Mouse (Mus musculus) hindbrain, embryonic 10.5 days (tissue): ENCODE measurements around the gene Ttc7b. TPM values are rescaled to one million over a fixed set of nuclear protein-coding genes. Genes with fewer than 3 reads are reported as not detected.

Experiments used
- DNase-seq: peaks from one replicate; pipeline ENCODE4 v3.0.0-alpha.2; 2017; ENCODE audit warnings: low spot score
- H3K27ac ChIP-seq: fragments of 300-500 bp; sonication (generic); 2 replicates; pipeline ENCODE4 v1.5.1; 2016; ENCODE audit warnings: mild to moderate bottlenecking, moderate library complexity
- H3K27me3 ChIP-seq: fragments of 300-500 bp; sonication (generic); 2 replicates; pipeline ENCODE4 v1.6.1; 2016; ENCODE audit warnings: mild to moderate bottlenecking; ENCODE audit not compliant: poor library complexity, insufficient read depth, severe bottlenecking
- H3K36me3 ChIP-seq: fragments of 300-500 bp; sonication (generic); 2 replicates; pipeline ENCODE4 v1.6.1; 2016; ENCODE audit warnings: mild to moderate bottlenecking, moderate library complexity
- H3K4me1 ChIP-seq: fragments of 300-500 bp; sonication (generic); replicated peaks from 2 replicates; pipeline ENCODE4 v1.6.1; 2016; ENCODE audit warnings: mild to moderate bottlenecking
- H3K4me3 ChIP-seq: fragments of 300-500 bp; sonication (generic); 2 replicates; pipeline ENCODE4 v1.5.1; 2016; ENCODE audit warnings: mild to moderate bottlenecking, moderate library complexity
- H3K9me3 ChIP-seq: fragments of 300-500 bp; sonication (generic); 2 replicates; pipeline ENCODE4 v1.6.1; 2016; ENCODE audit warnings: mild to moderate bottlenecking, moderate library complexity
- WGBS: fragments of 180-500 bp; shearing (Covaris S2); methylation state at CpG from one replicate; pipeline ENCODE4 v1.1.7; 2016; 5-methylcytosine and 5-hydroxymethylcytosine counted together
- polyA plus RNA-seq: library from polyadenylated mRNA; unstranded; fragments of >200 nt; fragmentation: Nextera tagmentation; extraction: Ambion mirVana; gene quantifications from 2 replicates; pipeline ENCODE4 v1.2.1, GENCODE M21; 2016

The Ttc7b gene
- polyA plus RNA-seq, 1 experiment from 2014 or later: 5.6 TPM

DNA sequence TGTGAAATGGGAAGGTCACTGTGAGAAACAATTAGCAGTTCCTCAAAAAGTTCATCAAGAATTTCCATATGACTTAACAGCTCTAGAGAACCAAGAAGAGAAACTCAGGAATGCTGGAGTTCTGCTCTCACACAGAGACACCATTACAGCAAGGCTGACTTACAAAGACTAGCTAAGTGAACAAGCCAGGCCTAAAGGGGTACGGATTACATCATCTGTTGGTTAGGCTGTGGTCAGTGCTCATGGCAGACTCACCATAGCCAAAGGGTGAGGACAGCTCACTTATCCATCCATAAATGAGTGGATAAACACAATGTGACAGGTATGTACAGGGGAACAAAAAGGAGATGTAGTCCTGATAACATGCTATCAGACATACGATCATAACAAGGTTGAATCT lies 123.8 kb downstream of the Ttc7b start:
- H3K9me3 ChIP-seq: peaks cover 3% of the 10 kb centered on the region; the same call in 1 of the 2 replicates
- H3K4me1 ChIP-seq: peaks cover 13% of the 10 kb centered on the region

DNA sequence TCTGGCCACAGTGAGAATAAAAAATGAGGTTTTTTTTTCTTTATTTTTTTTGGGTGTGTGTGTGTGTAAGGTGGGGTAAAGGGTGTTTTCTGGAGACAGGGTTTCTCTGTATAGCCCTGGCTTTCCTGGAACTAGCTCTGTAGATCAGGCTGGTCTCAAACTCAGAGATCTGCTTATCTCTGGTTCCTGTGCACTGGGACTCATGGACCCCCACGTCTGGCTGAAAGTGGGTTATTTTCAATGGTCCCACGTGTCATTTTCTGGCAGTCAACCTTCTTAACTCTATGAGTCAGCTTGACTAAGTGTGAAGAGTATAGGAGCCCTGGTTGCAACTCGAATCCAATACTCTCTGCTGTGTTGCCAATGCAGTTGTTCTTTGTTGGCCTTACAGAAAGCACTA lies 127.1 kb downstream of the Ttc7b start:
- Histone ChIP-seq H3K27me3 (no peaks in the 10 kb centered on the region), H3K4me3 (no peak overlapping the region), H3K36me3 (peaks cover 44% of the 10 kb centered on the region), H3K9me3 (peaks cover 3% of the 10 kb centered on the region; the same call in 1 of the 2 replicates), H3K27ac (no peak overlapping the region), H3K4me1 (peaks cover 16% of the 10 kb centered on the region)
- 88% methylated on average over 3 of the region's 3 CpGs for WGBS
- no peak for DNase-seq

More for the DNA sequence above, 123.8 kb downstream of the Ttc7b start:
- Histone ChIP-seq H3K4me3 (no peak overlapping the region), H3K27me3 (no peaks in the 10 kb centered on the region), H3K36me3 (peaks cover 55% of the 10 kb centered on the region), H3K27ac (no peak overlapping the region)
- 90% methylated on average over 2 of the region's 2 CpGs for WGBS
- DNase-seq: no peak

DNA sequence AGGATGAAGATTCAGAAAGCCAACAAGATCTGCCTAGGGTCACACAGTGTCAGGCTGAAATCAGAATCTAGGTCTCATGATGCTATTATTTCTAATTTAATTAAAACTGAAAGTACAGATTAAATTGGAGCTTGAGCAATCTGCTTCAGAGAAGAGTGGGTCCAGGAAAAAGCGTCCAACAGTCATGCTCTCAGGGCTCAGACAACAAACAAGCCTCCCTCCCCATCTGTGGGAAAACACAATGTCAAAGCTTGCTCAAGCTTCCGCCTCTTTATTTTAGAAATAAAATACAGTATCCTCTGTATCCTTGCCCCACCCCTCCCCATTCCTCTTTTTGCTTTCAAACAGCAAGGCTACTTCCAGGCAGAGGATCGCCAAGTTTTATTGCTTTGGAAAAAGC lies 127.5 kb downstream of the Ttc7b start:
- WGBS: 92% methylated on average over 3 of the region's 3 CpGs
- Histone ChIP-seq H3K4me1 (peaks cover 16% of the 10 kb centered on the region), H3K4me3 (no peak overlapping the region), H3K27ac (no peak overlapping the region), H3K9me3 (peaks cover 3% of the 10 kb centered on the region; the same call in 1 of the 2 replicates), H3K27me3 (no peaks in the 10 kb centered on the region), H3K36me3 (peaks cover 46% of the 10 kb centered on the region)
- DNase-seq: no peak

DNA sequence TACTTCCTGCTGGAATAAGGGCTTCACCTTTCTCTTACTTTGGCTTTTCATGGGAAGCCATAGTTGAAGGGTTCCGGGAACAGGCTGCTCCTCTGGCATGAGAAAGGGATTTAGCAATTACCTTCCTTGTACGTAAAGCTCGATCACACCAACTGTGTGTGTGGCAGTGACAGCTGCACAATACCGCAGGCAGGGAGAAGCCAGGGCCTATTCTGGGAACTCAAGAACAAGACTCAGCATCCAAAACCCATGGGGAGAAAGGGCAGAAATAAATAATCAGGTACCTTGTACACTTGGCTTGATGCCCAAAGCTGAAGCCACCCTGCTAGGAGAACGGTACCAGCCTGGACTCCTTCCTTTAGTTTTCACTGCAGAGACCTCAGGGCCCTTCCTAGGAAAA lies 128.2 kb downstream of the Ttc7b start:
- peaks cover 10% of the 10 kb centered on the region for H3K4me1 ChIP-seq
- no peak for DNase-seq
- WGBS: 95% methylated on average over 5 of the region's 5 CpGs
- H3K36me3 ChIP-seq: peaks cover 53% of the 10 kb centered on the region
- no peak overlapping the region for H3K4me3 ChIP-seq
- no peaks in the 10 kb centered on the region for H3K27me3 ChIP-seq
- H3K9me3 ChIP-seq: peaks cover 3% of the 10 kb centered on the region; the same call in 1 of the 2 replicates
- H3K27ac ChIP-seq: no peak overlapping the region

DNA sequence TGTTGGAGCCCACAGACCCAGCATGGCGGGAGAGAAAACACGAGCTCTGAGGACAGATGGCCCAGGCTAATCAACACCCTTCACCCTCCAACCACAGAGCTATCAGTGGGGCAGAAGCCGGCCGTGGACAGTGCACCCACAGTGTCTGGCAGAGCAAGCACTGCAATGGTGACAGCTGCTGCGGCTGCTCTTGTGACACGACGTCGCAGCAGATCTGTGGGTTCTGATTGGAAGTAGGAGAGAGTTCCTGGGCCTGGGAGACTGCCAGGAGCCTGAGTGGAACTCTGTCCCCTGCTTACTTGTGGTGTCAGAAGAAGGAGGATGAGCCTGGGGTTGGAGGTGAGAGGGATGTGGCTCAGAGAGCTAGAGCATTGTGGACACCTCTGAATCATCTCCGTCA lies 128.7 kb downstream of the Ttc7b start:
- WGBS: 88% methylated on average over 9 of the region's 9 CpGs
- Histone ChIP-seq H3K27ac (no peak overlapping the region), H3K4me1 (peaks cover 10% of the 10 kb centered on the region), H3K27me3 (no peaks in the 10 kb centered on the region), H3K36me3 (peaks cover 59% of the 10 kb centered on the region), H3K4me3 (no peak overlapping the region), H3K9me3 (peaks cover 3% of the 10 kb centered on the region; the same call in 1 of the 2 replicates)
- no peak for DNase-seq

DNA sequence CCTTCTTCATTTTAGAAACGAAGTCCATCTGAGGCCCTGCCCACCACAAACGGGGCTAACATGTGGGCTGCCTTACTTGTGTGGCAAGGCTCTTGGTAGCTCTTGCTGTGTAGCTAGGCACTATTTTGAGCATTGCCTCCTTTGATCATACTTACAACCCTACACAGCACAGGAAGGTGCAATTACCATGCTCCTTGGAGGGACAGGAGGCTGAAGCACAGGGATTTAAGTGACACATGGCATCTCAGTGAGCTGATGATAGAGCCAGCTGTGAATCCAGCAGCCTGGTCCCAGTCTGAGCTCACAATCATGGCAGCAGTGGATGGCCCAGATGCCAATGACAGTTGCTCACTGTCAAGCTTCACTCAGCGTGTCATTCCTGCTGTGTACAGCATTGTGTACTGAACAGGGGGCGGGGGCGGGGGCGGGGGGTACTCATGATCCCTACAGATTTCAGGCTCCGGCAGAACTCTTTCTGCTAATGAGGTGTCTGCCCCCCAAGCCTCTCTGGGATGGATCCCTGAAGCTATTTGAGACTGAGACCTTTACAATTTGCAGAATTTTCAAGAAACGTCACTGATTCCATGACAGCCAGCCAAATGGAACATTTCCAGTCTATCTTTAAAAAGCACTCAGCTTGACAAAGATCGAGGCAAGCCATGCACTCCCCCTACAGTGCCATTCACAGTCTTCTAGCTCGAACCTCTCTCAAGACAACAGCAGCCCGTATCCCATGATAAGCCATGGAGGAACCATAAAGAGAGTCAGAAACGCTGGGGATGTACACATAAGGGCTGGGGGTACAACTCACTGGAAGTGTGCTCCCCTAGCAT lies 130.5 kb downstream of the Ttc7b start:
- H3K4me3 ChIP-seq: no peak overlapping the region
- H3K27ac ChIP-seq: no peak overlapping the region
- no peaks in the 10 kb centered on the region for H3K27me3 ChIP-seq
- DNase-seq: no peak
- H3K36me3 ChIP-seq: peaks cover 69% of the 10 kb centered on the region
- H3K9me3 ChIP-seq: peaks cover 3% of the 10 kb centered on the region; the same call in 1 of the 2 replicates
- WGBS: 64% methylated on average over 12 of the region's 12 CpGs
- peaks cover 10% of the 10 kb centered on the region for H3K4me1 ChIP-seq

DNA sequence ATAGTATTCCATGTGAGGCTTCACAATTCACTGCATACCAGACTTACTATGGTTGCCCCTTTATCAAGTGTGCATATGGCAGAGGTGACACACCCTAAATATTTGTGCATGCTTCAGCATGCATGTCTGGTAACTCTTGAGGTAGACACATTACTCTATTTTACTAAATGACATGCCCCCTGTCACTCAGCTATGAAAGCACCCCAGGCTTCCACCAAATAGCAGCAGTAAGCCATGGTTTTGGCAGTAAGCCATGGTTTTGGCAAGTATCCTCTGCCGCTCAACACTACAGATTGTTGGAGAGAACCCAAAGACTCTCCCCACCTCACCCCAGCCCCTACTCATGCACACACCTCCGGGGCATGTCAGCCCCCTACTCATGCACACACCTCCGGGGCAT lies 134.4 kb downstream of the Ttc7b start:
- H3K9me3 ChIP-seq: no peaks in the 10 kb centered on the region
- WGBS: 91% methylated on average over 3 of the region's 3 CpGs
- peaks cover 10% of the 10 kb centered on the region for H3K4me1 ChIP-seq
- no peaks in the 10 kb centered on the region for H3K27me3 ChIP-seq
- H3K27ac ChIP-seq: no peak overlapping the region
- H3K36me3 ChIP-seq: peaks cover 74% of the 10 kb centered on the region
- DNase-seq: no peak
- H3K4me3 ChIP-seq: no peak overlapping the region

DNA sequence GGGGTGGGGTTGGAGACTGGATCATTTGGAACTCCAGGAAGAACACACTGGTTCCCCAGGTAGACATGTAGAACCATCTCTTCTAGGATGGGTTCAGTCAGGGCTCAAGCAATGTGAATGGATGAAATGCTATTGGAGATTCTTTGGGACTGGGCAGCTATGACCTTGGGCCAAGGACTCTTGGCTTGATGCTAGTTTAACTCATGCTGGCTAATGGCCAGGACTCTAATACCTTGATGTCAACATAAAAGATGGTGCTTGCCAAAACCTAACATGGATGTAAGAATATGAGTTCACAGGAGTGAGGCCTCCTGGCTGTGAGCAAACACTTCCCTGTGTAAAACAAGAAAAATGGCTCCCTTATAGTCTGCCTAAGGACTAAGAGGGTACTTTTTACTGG lies 138.1 kb downstream of the Ttc7b start:
- no peak overlapping the region for H3K27ac ChIP-seq
- no peak overlapping the region for H3K4me3 ChIP-seq
- H3K4me1 ChIP-seq: no peaks in the 10 kb centered on the region
- no peaks in the 10 kb centered on the region for H3K27me3 ChIP-seq
- DNase-seq: no peak
- H3K9me3 ChIP-seq: no peaks in the 10 kb centered on the region
- peaks cover 58% of the 10 kb centered on the region for H3K36me3 ChIP-seq

DNA sequence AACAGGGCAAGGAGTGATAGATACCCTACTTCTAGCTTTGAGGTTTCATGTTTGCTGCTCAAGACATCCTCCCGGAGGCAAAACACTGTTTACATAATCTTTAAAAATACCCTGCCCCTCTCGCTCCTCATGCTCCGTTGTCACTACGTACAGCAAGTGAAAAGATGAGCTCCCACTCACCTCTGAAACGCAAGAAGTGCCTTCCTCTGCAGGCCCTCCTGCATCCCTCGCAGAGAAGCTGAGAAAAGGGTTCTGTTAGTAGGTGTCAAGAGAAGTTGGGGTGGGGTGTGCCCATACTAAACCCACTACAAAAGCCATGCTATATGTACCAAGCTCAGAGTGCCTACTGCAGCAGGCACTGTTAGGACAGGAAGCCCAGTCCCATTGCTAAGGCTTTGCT lies 138.7 kb downstream of the Ttc7b start:
- no peak for DNase-seq
- H3K4me3 ChIP-seq: no peak overlapping the region
- no peaks in the 10 kb centered on the region for H3K4me1 ChIP-seq
- H3K27ac ChIP-seq: no peak overlapping the region
- H3K9me3 ChIP-seq: no peaks in the 10 kb centered on the region
- WGBS: 92% methylated on average over 6 of the region's 6 CpGs
- peaks cover 52% of the 10 kb centered on the region for H3K36me3 ChIP-seq
- no peaks in the 10 kb centered on the region for H3K27me3 ChIP-seq

DNA sequence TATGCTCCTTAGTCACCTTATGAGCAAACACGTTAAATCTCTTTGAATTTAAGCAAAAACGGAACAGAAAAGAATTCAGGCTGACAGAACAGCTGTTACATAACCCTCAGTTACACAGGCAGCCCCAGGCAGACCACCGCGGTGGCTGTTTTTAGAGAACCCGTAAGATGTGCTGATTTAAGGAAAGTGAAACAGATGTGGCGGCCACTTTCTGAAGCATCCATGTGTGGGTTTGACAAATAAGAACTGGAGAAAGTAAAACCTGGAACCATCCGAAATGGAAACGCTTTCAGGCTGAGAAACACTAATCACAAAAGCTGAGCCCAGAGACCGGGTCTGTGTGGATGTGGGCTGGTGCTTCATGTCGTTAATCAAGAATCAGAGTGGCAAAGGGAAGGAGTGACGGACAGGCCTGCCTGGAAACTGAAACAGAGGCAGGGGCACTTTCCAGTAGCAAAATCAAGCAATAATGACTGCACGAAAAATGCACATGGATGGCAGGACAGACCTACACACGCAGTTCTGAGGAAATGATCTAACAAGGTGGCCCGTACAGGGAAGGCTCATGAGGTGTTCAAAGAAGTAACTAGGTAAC lies 139.8 kb downstream of the Ttc7b start:
- H3K27ac ChIP-seq: no peak overlapping the region
- peaks cover 44% of the 10 kb centered on the region for H3K36me3 ChIP-seq
- no peaks in the 10 kb centered on the region for H3K9me3 ChIP-seq
- no peaks in the 10 kb centered on the region for H3K27me3 ChIP-seq
- no peaks in the 10 kb centered on the region for H3K4me1 ChIP-seq
- 81% methylated on average over 14 of the region's 14 CpGs for WGBS
- no peak overlapping the region for H3K4me3 ChIP-seq
- no peak for DNase-seq

DNA sequence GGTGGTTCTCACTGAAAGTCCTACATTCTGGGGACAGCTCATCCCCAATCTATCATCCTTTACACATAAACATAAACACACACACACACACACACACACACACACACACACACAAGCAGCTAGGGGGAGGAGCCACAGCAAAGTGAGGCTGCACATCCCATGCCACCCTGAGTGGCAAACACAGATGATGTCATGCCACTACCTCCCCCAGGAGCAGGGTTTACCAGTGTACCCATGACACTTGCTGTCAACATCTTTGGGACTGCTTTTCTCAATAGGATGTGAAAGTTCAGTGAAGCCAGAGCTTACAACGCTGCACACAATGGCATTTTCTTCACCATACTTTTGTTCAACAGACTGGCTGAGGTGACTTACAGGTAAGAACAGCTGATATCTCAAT lies 140.8 kb downstream of the Ttc7b start:
- peaks cover 44% of the 10 kb centered on the region for H3K36me3 ChIP-seq
- H3K9me3 ChIP-seq: no peaks in the 10 kb centered on the region
- H3K27me3 ChIP-seq: no peaks in the 10 kb centered on the region
- DNase-seq: no peak
- no peak overlapping the region for H3K4me3 ChIP-seq
- no peak overlapping the region for H3K27ac ChIP-seq
- WGBS: 86% methylated on average over 1 of the region's 1 CpGs
- no peaks in the 10 kb centered on the region for H3K4me1 ChIP-seq

DNA sequence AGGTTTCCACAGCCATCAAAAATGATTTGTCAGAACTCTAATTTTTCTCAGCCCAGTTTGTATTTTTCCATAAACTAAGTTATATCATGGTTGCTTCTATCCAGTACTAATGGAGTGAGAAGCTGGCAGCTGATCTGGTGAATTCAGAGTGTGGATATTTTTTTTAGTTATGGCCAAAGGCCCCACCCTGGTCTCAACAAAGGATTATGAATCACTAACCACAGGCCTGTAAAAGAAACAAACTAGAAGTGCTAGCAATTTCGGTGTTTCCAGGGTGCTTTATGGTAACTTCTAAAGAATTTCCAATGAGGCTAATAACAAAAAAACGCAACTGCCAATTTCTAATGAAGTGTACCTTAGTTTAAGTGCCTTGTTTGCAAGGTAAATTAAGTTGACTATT lies 142.4 kb downstream of the Ttc7b start:
- 74% methylated on average over 2 of the region's 2 CpGs for WGBS
- no peaks in the 10 kb centered on the region for H3K4me1 ChIP-seq
- no peaks in the 10 kb centered on the region for H3K9me3 ChIP-seq
- H3K36me3 ChIP-seq: peaks cover 46% of the 10 kb centered on the region
- no peak overlapping the region for H3K27ac ChIP-seq
- no peaks in the 10 kb centered on the region for H3K27me3 ChIP-seq
- no peak for DNase-seq
- no peak overlapping the region for H3K4me3 ChIP-seq

DNA sequence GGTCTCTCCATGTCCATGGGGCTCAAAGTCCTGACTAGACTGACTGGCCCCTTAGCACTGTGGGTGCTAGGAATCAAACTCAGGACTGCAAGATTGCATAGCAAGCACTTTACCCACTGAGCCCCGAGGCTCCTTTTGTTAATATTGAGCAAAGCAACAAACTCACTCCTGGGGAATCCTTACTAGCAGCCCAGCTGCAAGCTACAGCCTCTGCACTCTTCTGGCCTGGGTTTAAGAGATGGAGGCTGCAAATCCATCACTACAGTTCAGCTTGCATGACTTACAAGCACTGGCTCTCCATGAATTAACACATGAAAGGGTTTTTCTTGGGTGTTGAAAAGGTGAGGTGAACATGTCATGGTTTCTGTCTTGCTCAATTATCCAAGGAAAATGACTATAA lies 142.8 kb downstream of the Ttc7b start:
- H3K4me1 ChIP-seq: no peaks in the 10 kb centered on the region
- WGBS: 35% methylated on average over 1 of the region's 1 CpGs
- H3K4me3 ChIP-seq: no peak overlapping the region
- H3K9me3 ChIP-seq: no peaks in the 10 kb centered on the region
- no peak overlapping the region for H3K27ac ChIP-seq
- H3K36me3 ChIP-seq: peaks cover 47% of the 10 kb centered on the region
- no peak for DNase-seq
- no peaks in the 10 kb centered on the region for H3K27me3 ChIP-seq
